Mouse (Mus musculus) midbrain, embryonic 12.5 days (tissue): ENCODE data around the gene Prkag2. TPM values are rescaled to one million over a fixed set of nuclear protein-coding genes. Genes with fewer than 3 reads are reported as not detected.
"Not testable (repeated sequence)": the region's sequence is repeated elsewhere in the genome, so short reads cannot be mapped to it uniquely, and the experiment has no call there.

ENCODE experiments used
- ATAC-seq: fragments of 200-750 bp; cut with Nextera tagmentation; 2 replicates; pipeline ENCODE4 v1.8.0; 2017; ENCODE audit warnings: low read depth, moderate TSS enrichment, moderate library complexity; ENCODE audit not compliant: low FRiP score
- H3K27ac ChIP-seq: fragments of 300-500 bp; sonication (generic); replicated peaks from 2 replicates; pipeline ENCODE4 v1.5.1; 2016; ENCODE audit warnings: mild to moderate bottlenecking
- H3K27me3 ChIP-seq: fragments of 300-500 bp; sonication (generic); 2 replicates; pipeline ENCODE4 v1.6.1; 2016; ENCODE audit warnings: mild to moderate bottlenecking
- H3K36me3 ChIP-seq: fragments of 300-500 bp; sonication (generic); 2 replicates; pipeline ENCODE4 v1.6.1; 2016
- H3K4me1 ChIP-seq: fragments of 300-500 bp; sonication (generic); 2 replicates; pipeline ENCODE4 v1.6.1; 2016
- H3K4me2 ChIP-seq: fragments of 300-500 bp; sonication (generic); replicated peaks from 2 replicates; pipeline ENCODE4 v1.6.1; 2016; ENCODE audit warnings: mild to moderate bottlenecking, moderate library complexity
- H3K4me3 ChIP-seq: fragments of 300-500 bp; sonication (generic); 2 replicates; pipeline ENCODE4 v1.5.1; 2016; ENCODE audit warnings: mild to moderate bottlenecking
- H3K9ac ChIP-seq: fragments of 300-500 bp; sonication (generic); replicated peaks from 2 replicates; pipeline ENCODE4 v1.6.1; 2016; ENCODE audit warnings: mild to moderate bottlenecking, moderate library complexity
- H3K9me3 ChIP-seq: fragments of 300-500 bp; sonication (generic); 2 replicates; pipeline ENCODE4 v1.6.1; 2016; ENCODE audit warnings: mild to moderate bottlenecking
- WGBS: fragments of 180-500 bp; shearing (Covaris S2); methylation state at CpG from one replicate; pipeline ENCODE4 v1.1.7; 2016; 5-methylcytosine and 5-hydroxymethylcytosine counted together
- polyA plus RNA-seq: library from polyadenylated mRNA; unstranded; fragments of >200 nt; fragmentation: Nextera tagmentation; extraction: Ambion mirVana; gene quantifications from 2 replicates; pipeline ENCODE4 v1.2.1, GENCODE M21; 2016

The Prkag2 gene
- polyA plus RNA-seq, 1 experiment from 2014 or later, result 56.2 TPM

- Histone ChIP-seq H3K27ac (no peak overlapping the region), H3K4me2 (no peak overlapping the region), H3K36me3 (peaks cover 41% of the 10 kb centered on the region), H3K4me1 (peaks cover 5% of the 10 kb centered on the region; the same call in 1 of the 2 replicates), H3K4me3 (no peak overlapping the region), H3K9me3 (no peaks in the 10 kb centered on the region), H3K9ac (no peak overlapping the region), H3K27me3 (no peaks in the 10 kb centered on the region)
- WGBS, result 92% methylated on average over 12 of the region's 12 CpGs
- ATAC-seq, result no peak
Measured at GRCm38 (mm10) chr5:24871276-24871675, 229.2 kb downstream of the Prkag2 start.

- Histone ChIP-seq H3K4me1 (peaks cover 5% of the 10 kb centered on the region; the same call in 1 of the 2 replicates), H3K9me3 (no peaks in the 10 kb centered on the region), H3K27ac (no peak overlapping the region), H3K27me3 (no peaks in the 10 kb centered on the region), H3K4me2 (no peak overlapping the region), H3K36me3 (peaks cover 37% of the 10 kb centered on the region), H3K9ac (no peak overlapping the region), H3K4me3 (no peak overlapping the region)
- 71% methylated on average over 11 of the region's 11 CpGs for WGBS
- ATAC-seq, result no peak
Measured at GRCm38 (mm10) chr5:24869796-24870289, 230.6 kb downstream of the Prkag2 start.

DNA sequence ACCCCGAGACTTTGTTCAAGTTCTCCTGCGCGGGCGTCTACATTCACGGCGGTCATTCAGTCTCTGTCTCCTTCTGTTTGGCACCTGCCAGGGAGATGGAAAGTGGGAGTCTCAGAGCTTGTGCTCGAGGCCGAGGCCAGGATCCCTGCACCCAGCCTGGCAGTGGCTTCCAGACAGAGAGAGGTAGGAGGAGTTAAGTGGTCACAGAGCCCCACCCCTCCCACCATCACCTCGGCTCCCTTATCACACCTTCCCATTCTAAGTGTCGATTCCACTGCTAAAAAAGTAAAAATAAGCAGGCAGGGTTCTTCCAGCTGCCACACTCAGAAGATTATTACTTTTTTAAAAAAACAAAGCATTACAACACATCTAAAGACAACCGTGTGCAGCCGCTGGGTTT, 236.6 kb downstream of the Prkag2 start:
- no peaks in the 10 kb centered on the region for H3K9me3 ChIP-seq
- WGBS, result 87% methylated on average over 12 of the region's 12 CpGs
- no peaks in the 10 kb centered on the region for H3K4me1 ChIP-seq
- no peak overlapping the region for H3K9ac ChIP-seq
- H3K27me3 ChIP-seq, result no peaks in the 10 kb centered on the region
- no peak overlapping the region for H3K27ac ChIP-seq
- H3K36me3 ChIP-seq, result peaks cover 58% of the 10 kb centered on the region
- no peak overlapping the region for H3K4me3 ChIP-seq
- ATAC-seq, result no peak
- no peak overlapping the region for H3K4me2 ChIP-seq

GRCm38 (mm10) chr5:24861449-24861930, 239.0 kb downstream of the Prkag2 start:
- no peak overlapping the region for H3K4me2 ChIP-seq
- H3K36me3 ChIP-seq, result peaks cover 40% of the 10 kb centered on the region
- no peak overlapping the region for H3K9ac ChIP-seq
- no peaks in the 10 kb centered on the region for H3K27me3 ChIP-seq
- 90% methylated on average over 9 of the region's 9 CpGs for WGBS
- no peak overlapping the region for H3K4me3 ChIP-seq
- no peak overlapping the region for H3K27ac ChIP-seq
- no peak for ATAC-seq
- no peaks in the 10 kb centered on the region for H3K4me1 ChIP-seq
- no peaks in the 10 kb centered on the region for H3K9me3 ChIP-seq

DNA sequence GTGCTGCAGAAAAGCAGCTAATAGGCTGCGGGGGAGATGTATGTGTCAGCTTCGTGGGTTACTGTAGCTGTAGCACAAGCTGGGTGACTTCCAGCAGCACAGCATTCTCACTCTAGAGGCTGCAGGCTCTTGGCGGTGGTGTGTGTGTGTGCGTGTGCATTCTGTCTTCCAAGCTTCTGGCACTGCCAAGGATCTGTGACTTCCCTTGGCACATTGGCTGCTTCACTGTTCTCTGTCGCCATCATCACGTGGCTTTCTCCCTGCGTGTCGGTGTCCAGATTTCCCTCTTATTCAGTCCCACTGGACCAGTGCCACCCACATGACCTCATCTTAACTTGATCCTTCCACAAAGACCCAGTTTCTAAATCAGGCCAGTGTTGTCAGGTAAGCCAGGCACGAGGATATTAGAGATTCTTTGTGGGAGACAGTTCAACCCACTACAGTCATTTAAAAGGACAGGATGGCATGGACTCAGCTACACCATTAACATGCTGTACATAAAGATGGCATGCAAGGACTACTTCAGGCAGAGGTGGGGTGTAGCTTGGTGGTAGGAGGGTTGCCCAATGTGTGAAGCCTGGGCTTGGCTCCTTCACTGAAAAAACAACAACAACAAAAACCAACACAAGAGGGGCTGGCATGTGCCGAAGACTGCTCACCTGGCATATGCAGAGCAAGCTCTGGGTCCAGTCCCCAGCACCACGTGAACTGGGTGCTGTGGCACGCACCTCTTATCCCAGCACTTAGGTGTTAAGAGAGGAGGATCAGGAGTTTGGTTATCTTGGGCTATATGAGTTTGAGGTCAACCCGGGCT, 239.6 kb downstream of the Prkag2 start:
- Histone ChIP-seq H3K9ac (no peak overlapping the region), H3K27ac (no peak overlapping the region), H3K36me3 (peaks cover 37% of the 10 kb centered on the region), H3K27me3 (no peaks in the 10 kb centered on the region), H3K4me1 (no peaks in the 10 kb centered on the region), H3K4me2 (no peak overlapping the region), H3K4me3 (no peak overlapping the region), H3K9me3 (no peaks in the 10 kb centered on the region)
- no peak for ATAC-seq
- 88% methylated on average over 13 of the region's 13 CpGs for WGBS

DNA sequence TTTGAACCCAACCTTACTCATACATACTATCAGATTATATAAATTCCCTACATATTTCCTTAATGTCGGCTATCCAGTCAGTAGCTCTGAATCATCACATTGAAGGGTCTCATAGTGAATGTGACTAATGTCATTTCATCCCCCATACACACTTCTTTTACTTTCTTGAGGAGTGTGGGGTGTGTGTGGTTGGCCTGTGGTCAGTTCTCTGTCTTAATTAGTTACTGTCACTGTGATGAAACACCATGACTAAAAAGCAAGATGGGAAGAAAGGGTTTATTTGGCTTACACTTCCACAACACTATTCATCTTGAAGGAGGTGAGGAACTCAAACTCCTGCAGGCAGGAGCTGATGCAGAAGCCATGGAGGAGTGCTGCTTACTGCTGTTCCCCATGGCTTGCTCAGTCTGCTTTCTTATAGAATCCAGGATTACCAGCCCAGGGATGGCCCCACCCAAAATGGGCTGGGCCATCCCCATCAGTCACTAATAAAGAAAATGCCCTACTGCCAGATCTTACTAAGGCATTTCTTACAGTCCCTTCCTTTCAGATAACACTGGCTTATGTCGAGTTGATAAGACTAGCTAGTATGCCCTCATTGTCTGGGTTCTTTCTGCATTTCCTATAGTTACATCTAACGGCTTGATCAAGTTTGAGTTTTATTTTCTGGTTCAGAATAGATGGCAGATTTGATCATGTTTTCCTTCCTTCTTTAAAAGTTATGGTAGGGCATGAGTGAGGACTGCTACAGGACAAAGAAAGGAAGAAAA, 240.5 kb downstream of the Prkag2 start:
- Histone ChIP-seq H3K9me3 (no peaks in the 10 kb centered on the region), H3K27me3 (no peaks in the 10 kb centered on the region), H3K9ac (no peak overlapping the region), H3K27ac (no peak overlapping the region), H3K4me1 (no peaks in the 10 kb centered on the region), H3K4me3 (no peak overlapping the region), H3K36me3 (peaks cover 35% of the 10 kb centered on the region), H3K4me2 (no peak overlapping the region)
- ATAC-seq, result no peak
- 86% methylated on average over 3 of the region's 3 CpGs for WGBS

GRCm38 (mm10) chr5:24854827-24855600, 245.4 kb downstream of the Prkag2 start:
- no peaks in the 10 kb centered on the region for H3K36me3 ChIP-seq
- 69% methylated on average over 3 of the region's 3 CpGs for WGBS
- no peak overlapping the region for H3K4me2 ChIP-seq
- no peak for ATAC-seq
- no peak overlapping the region for H3K27ac ChIP-seq
- no peak overlapping the region for H3K4me3 ChIP-seq
- H3K9me3 ChIP-seq, result no peaks in the 10 kb centered on the region
- no peak overlapping the region for H3K9ac ChIP-seq
- no peaks in the 10 kb centered on the region for H3K27me3 ChIP-seq
- no peaks in the 10 kb centered on the region for H3K4me1 ChIP-seq

- ATAC-seq, result no peak
- Histone ChIP-seq H3K9me3 (no peaks in the 10 kb centered on the region), H3K4me2 (no peak overlapping the region), H3K9ac (no peak overlapping the region), H3K4me3 (no peak overlapping the region), H3K4me1 (no peaks in the 10 kb centered on the region), H3K27me3 (no peaks in the 10 kb centered on the region), H3K36me3 (no peaks in the 10 kb centered on the region), H3K27ac (no peak overlapping the region)
- 88% methylated on average over 3 of the region's 3 CpGs for WGBS
Measured at GRCm38 (mm10) chr5:24854256-24854655, 246.2 kb downstream of the Prkag2 start.

GRCm38 (mm10) chr5:24848261-24848660, 252.2 kb downstream of the Prkag2 start:
- H3K36me3 ChIP-seq, H3K4me2 ChIP-seq, H3K4me1 ChIP-seq, H3K27ac ChIP-seq, ATAC-seq, H3K27me3 ChIP-seq, H3K9me3 ChIP-seq, H3K9ac ChIP-seq, H3K4me3 ChIP-seq: not testable (repeated sequence)
- WGBS, result 87% methylated on average over 14 of the region's 14 CpGs

GRCm38 (mm10) chr5:24843841-24844240, 256.6 kb downstream of the Prkag2 start:
- Histone ChIP-seq H3K27ac (no peak overlapping the region), H3K9me3 (no peaks in the 10 kb centered on the region), H3K36me3 (no peaks in the 10 kb centered on the region), H3K4me2 (no peak overlapping the region), H3K4me3 (no peak overlapping the region), H3K9ac (no peak overlapping the region), H3K4me1 (peaks cover 23% of the 10 kb centered on the region), H3K27me3 (no peaks in the 10 kb centered on the region)
- 91% methylated on average over 5 of the region's 5 CpGs for WGBS
- ATAC-seq, result no peak

DNA sequence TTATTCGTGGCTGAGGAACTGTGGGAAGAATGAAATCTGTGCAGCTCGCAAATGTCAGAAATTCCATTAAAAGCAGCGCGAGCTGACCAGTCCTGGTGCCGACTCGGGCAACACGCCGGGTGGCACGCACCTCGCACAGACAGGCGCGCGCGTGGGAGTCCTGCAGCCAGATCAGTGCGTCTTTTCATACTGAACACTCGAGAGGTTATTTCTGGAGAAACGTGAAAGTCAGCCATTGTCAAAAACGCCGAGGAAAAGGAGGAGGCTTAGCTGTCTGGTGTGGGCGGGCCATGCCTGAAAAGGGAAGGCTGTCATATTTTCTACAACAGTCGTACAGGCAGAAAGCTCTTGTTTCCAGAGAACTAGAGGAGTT, 257.4 kb downstream of the Prkag2 start:
- Histone ChIP-seq H3K27me3 (no peaks in the 10 kb centered on the region), H3K36me3 (no peaks in the 10 kb centered on the region), H3K4me1 (peaks cover 26% of the 10 kb centered on the region), H3K4me3 (peak overlapping the region; percentile 95), H3K27ac (peak overlapping the region; percentile 98), H3K4me2 (peak overlapping the region; percentile 67), H3K9ac (peak overlapping the region; percentile 65), H3K9me3 (no peaks in the 10 kb centered on the region)
- peak; percentile 34 for ATAC-seq
- 1% methylated on average over 21 of the region's 21 CpGs for WGBS
